Mouse (Mus musculus): ENCODE data around the gene Tead4.
A peak's percentile ranks its signal among the peaks of the same experiment; 100 is the strongest.

Tead4 gene

GRCm38 (mm10) chr6:128295876-128296749 is 4.5 kb downstream of the Tead4 start:
- DNase-seq (ENCODE audit: inconsistent age in 2 of 2, low spot score in 1 of 2), result peak; percentile 54 to 83

DNA sequence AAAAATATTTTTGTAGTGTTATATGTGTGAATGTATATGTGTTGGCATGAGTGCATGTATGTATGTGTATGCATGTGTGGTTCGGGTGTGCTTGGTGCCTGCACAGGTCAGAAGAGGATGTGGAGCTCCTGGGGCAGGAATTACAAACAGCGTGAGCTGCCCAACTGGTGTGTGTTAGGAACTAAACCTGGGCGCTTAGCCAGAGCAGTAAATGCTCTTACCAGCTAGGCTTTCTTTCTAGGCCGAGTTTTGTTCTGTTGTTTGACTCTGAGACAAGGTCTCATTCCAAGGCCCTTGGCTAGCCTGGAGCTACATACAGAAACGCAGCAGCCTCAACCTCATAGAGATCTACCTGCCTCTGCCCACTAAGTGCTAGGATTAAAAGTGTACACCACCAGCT is 9.3 kb downstream of the Tead4 start:
- no peak for DNase-seq (ENCODE audit: inconsistent age in 2 of 2, low spot score in 1 of 2)

GRCm38 (mm10) chr6:128288681-128289080 is 11.9 kb downstream of the Tead4 start:
- DNase-seq (ENCODE audit: inconsistent age in 2 of 2, low spot score in 1 of 2), result no peak

DNA sequence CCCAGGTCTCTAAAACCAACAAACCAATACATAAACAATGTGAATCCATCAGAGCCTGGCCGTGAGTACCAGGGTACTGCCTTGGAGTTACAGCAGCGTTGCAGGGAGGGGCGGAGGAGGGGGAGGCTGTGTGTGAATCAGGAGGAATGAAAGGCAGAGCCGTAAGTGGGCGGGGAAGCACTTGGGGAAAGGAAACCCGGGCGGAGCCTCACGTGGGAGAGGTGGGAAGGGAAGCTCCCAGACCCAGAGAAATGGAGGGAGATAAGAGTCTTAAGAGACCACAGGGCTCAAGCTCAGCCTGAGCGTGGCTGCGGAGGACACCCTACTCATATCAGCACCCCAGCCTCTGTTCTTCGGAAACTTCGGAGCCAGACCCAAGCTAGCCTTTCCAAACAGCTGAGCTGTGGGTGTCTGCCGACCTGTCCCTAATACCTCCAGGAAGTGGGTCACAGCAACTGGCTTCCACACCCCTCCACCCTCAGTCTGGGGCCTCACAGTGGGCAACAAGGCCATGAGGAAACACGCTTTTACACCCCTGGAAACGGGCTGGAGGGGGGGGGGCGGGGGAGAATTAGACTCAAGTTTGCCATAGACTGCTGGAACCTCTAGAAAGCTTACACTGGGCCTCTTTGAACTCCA is 14.7 kb downstream of the Tead4 start:
- DNase-seq (ENCODE audit: inconsistent age in 2 of 2, low spot score in 1 of 2), result peak; percentile 52 to 81

- DNase-seq (ENCODE audit: inconsistent age in 2 of 2, low spot score in 1 of 2), result peak in 1 of 2 experiments; percentile 36
Observed at GRCm38 (mm10) chr6:128282126-128282525, 18.5 kb downstream of the Tead4 start.

DNA sequence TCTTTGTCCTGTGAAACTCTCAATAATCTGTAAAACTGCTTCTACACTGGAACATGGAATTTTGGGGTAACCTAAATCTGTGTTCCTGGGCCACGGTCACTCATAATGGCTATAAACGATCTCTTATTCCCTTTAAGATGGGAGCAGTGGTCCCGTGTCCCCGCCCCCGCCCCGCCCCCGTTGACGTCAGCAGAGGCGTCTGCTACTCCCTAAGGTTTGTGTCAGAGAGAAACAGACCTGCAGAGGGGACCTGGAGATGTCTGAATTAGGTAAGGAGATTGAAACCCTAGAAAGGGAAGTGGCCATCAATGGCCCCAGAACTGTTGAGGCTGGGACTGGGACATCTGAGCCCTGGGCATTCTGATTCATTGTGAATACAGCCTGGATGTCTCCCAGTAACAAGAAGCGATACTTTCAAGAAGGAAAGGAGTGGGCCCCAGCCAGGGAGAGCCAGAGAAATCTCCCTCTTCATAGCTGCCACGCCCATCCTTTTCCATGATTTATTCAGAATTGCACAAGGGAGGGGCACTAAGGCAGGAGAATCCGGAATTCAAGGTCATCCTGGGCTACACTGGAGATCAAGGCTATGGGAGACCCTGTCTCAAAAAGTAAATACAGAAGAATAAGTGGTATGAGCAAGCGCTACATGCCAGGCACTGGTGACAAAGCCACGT is 20.0 kb downstream of the Tead4 start:
- no peak for DNase-seq (ENCODE audit: inconsistent age in 2 of 2, low spot score in 1 of 2)

DNA sequence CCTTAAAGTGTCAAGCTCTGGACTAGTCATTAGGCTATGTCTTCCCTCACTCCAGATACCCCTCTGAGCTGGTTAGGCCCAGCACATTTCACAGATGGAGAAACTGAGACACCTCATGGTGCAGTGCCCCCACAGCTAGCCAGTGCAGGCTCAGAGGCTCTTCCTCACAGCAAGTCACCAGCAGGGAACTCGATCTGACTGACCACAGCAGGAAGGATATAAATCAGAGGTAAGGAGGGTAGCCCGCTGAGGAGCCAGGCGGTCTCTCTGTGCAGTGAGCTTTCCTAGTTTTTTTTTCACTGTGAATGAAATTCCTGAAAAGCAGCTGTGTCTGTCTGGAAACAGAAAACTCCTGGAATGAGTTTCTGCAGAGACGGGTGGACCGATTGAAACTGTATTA is 21.0 kb downstream of the Tead4 start:
- DNase-seq (ENCODE audit: inconsistent age in 2 of 2, low spot score in 1 of 2), result no peak

DNA sequence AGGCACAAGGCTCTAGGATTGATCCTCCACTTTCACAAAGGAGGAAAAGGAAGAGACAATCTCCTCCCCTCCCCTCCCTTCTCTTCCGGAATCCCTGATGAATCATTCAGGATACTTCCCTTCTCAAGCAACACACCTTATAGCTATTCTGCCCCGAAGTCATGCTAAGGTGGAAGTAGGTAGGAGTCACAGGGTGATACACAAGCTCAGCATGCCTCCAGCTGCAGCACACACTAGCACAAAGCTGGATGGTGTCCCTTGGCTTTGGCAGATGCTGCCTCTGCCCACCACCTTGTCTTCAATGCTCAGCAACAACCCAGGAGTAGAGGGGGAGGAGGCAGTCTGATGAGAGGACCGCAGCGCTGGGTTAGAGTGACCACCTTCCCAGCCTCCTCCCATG is 21.5 kb downstream of the Tead4 start:
- DNase-seq (ENCODE audit: inconsistent age in 2 of 2, low spot score in 1 of 2), result no peak

- DNase-seq (ENCODE audit: inconsistent age in 2 of 2, low spot score in 1 of 2), result no peak
Observed at GRCm38 (mm10) chr6:128277132-128278085, 23.2 kb downstream of the Tead4 start.

- no peak for DNase-seq (ENCODE audit: inconsistent age in 2 of 2, low spot score in 1 of 2)
Observed at GRCm38 (mm10) chr6:128276349-128276748, 24.3 kb downstream of the Tead4 start.

DNA sequence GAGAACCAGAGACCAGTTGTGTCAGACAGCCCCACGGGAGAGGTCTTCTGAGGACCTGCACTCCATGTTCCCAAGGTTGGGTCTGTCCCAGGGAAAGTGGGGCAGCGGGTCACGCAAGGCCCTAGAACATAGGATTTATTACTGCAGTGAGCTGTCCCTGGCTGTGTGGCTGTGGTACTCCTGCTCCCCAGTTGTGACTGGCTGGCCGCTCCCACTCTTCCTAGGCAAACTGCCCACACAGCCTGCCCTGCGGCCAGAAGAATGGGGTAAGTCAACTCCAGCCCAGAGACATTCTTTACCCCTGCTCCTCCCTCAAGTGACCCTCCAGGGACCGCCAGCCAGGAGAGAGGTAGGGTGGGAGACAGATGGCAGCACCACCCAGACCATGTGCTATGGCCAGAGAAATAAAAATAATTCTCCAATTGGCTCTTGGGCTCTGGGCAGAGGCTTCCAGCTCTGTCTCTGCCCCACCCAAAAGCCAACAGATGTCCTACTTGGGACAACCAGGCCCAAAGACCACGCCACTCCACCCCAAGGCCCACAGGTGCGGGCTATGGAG is 25.0 kb downstream of the Tead4 start:
- peak; percentile 13 to 51 for DNase-seq (ENCODE audit: inconsistent age in 2 of 2, low spot score in 1 of 2)

DNA sequence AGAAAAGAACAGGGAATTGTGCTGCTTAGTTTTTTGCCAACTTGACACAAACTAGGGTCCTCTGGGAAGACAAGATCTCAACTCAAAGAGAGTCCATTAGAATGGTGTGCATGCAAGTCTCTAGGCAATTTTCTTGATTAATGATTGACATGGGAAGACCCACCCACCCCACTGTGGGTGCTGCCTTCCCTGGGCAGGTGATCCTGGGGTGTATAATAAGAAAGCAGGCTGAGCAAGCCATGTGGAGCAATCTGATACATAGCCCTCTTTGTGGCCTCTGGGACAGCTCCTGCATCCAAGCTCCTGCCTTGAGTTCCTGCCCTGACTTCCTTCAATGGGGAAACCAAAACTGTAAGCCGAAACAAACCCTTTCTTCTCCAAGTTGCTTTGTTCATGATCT is 27.1 kb downstream of the Tead4 start:
- DNase-seq (ENCODE audit: inconsistent age in 2 of 2, low spot score in 1 of 2), result no peak

- no peak for DNase-seq (ENCODE audit: inconsistent age in 2 of 2, low spot score in 1 of 2)
Observed at GRCm38 (mm10) chr6:128272754-128273153, 27.9 kb downstream of the Tead4 start.

DNA sequence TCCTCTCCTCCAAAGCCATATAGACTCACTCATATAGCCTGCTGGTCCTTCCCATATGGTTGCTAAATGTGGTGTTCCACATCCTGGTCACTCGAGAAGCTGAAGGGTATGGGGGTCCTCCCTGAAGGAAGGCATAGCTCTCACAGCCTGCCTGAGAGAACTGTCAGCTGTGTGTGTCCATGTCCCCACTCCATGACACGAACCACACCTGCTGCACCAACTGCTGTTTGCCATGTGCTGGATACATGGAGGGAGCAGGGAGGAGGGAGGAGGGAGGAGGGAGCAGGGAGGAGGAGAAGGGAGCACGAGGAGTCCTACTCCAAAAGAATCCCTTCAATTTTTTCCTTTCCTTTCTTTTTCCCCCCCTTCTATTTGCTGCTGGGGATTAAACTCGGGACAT is 30.8 kb downstream of the Tead4 start:
- DNase-seq (ENCODE audit: inconsistent age in 2 of 2, low spot score in 1 of 2), result no peak

DNA sequence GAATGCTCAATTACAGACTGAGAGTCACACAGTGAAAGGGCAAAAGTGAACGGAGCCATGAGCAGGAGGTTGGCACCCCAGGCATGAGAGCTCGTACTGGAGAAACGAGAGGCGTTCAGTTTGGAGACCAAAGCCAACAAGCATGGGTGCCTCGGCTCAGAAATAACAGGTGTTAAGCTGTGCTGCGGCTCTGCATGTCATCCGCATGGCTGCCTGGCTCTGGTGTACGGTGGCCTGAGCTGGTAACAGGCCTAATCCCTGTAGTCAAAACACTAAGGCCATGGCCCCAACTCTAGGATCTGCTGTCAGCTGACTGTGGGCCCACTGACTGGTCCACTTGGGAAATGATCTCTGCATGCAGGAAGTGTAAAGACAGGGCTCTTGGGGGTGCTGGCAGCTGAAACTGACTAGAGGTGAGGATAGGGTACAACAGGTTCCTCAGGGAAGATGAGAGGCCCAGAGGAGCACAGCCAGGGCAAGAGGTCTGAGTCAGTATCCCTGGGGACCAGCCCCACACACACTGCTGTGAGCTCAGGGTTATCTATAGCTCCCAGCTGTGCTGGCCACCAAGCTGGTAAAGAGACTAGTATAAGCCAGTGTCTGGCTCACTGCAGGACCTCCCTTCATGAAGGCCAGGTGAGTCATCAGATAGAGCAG is 35.6 kb downstream of the Tead4 start:
- DNase-seq (ENCODE audit: inconsistent age in 2 of 2, low spot score in 1 of 2), result no peak

- DNase-seq (ENCODE audit: inconsistent age in 2 of 2, low spot score in 1 of 2), result no peak
Observed at GRCm38 (mm10) chr6:128261486-128261885, 39.1 kb downstream of the Tead4 start.

GRCm38 (mm10) chr6:128259252-128259651 is 41.4 kb downstream of the Tead4 start:
- no peak for DNase-seq (ENCODE audit: inconsistent age in 2 of 2, low spot score in 1 of 2)

- no peak for DNase-seq (ENCODE audit: inconsistent age in 2 of 2, low spot score in 1 of 2)
Observed at GRCm38 (mm10) chr6:128255941-128256340, 44.7 kb downstream of the Tead4 start.

GRCm38 (mm10) chr6:128255292-128255691 is 45.3 kb downstream of the Tead4 start:
- DNase-seq (ENCODE audit: inconsistent age in 2 of 2, low spot score in 1 of 2), result no peak

GRCm38 (mm10) chr6:128254551-128254950 is 46.1 kb downstream of the Tead4 start:
- no peak for DNase-seq (ENCODE audit: inconsistent age in 2 of 2, low spot score in 1 of 2)
